Mouse (Mus musculus): Measurements from ENCODE around the gene Mavs.

DNA sequence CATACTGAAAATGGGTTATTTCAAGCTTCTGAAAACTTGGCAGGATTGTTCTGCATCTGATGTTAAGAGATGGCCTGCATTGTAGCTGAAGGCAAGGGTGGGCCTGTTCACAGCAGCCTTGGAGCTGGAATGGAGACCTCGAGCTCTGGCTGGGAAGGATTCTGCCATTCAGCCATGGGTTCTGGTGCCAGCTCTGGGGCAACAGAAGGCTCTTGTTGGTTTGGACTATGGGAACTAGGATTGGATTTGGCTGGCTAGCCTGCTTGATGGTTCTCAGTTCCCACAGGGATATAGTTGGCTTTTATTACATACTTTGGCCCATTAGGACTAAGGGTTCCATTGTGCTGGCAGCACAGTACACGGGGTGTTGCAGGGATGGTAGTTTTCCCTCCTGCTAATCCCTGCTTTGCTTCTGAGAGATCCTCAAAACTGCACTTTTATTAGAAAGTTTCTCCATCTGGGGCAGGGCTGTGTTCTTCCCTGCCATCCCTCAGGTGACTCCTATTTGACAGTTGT, 62.9 kb downstream of the Mavs start:
- TF ChIP-seq CTCF (IDR thresholded peaks at IDR 0.05; ENCODE audit: low read depth), result no peak
- no peak for TF ChIP-seq EP300 (optimal IDR thresholded peaks at IDR 0.05)
